Mouse (Mus musculus) forebrain, postnatal 0 days (tissue): Measurements from ENCODE around the gene Zfp458. TPM values are rescaled to one million over a fixed set of nuclear protein-coding genes. Genes with fewer than 3 reads are reported as not detected.
"Not testable (repeated sequence)": the region's sequence is repeated elsewhere in the genome, so short reads cannot be mapped to it uniquely, and the experiment has no call there.

Experiments used
- ATAC-seq: fragments of 200-750 bp; cut with Nextera tagmentation; 2 replicates; pipeline ENCODE4 v1.8.0; 2017; ENCODE audit warnings: mild to moderate bottlenecking, moderate library complexity
- DNase-seq: peaks from one replicate; pipeline ENCODE4 v3.0.0-alpha.2; 2015
- H3K27ac ChIP-seq: fragments of 300-500 bp; sonication (generic); 2 replicates; pipeline ENCODE4 v1.5.1; 2014; ENCODE audit warnings: low read depth, mild to moderate bottlenecking, antibody characterized with exemption, low read length, moderate library complexity, mixed read lengths
- H3K27me3 ChIP-seq: fragments of 300-500 bp; sonication (generic); 2 replicates; pipeline ENCODE4 v1.6.1; 2014; ENCODE audit warnings: mild to moderate bottlenecking, low read length, mixed read lengths; ENCODE audit not compliant: insufficient read depth
- H3K36me3 ChIP-seq: fragments of 300-500 bp; sonication (generic); 2 replicates; pipeline ENCODE4 v1.6.1; 2014; ENCODE audit warnings: mild to moderate bottlenecking, moderate library complexity; ENCODE audit not compliant: insufficient read depth
- H3K4me1 ChIP-seq: fragments of 300-500 bp; sonication (generic); 2 replicates; pipeline ENCODE4 v1.6.1; 2014; ENCODE audit warnings: antibody characterized with exemption; ENCODE audit not compliant: insufficient read depth
- H3K4me2 ChIP-seq: fragments of 300-500 bp; sonication (generic); 2 replicates; pipeline ENCODE4 v1.6.1; 2014; ENCODE audit warnings: low read depth, mild to moderate bottlenecking, moderate library complexity
- H3K4me3 ChIP-seq: fragments of 300-500 bp; sonication (generic); 2 replicates; pipeline ENCODE4 v1.5.1; 2014; ENCODE audit warnings: low read depth, low read length, mixed read lengths
- H3K9ac ChIP-seq: fragments of 300-500 bp; sonication (generic); 2 replicates; pipeline ENCODE4 v1.6.1; 2014; ENCODE audit warnings: mild to moderate bottlenecking
- H3K9me3 ChIP-seq: fragments of 300-500 bp; sonication (generic); 2 replicates; pipeline ENCODE4 v1.6.1; 2016; ENCODE audit warnings: low read length
- CTCF ChIP-seq: sonication (generic); IDR thresholded peaks from 2 replicates; pipeline ENCODE4 v1.5.1; 2016; ENCODE audit warnings: antibody characterized with exemption, control low read depth, low read depth
- WGBS: fragments of 180-500 bp; shearing (Covaris S2); extraction: QIAGEN DNeasy Blood & Tissue Kit; methylation state at CpG from one replicate; pipeline ENCODE4 v1.1.7; 2014; 5-methylcytosine and 5-hydroxymethylcytosine counted together
- polyA plus RNA-seq: library from polyadenylated mRNA; unstranded; fragments of >200 nt; fragmentation: Nextera tagmentation; extraction: Ambion mirVana; gene quantifications from 2 replicates; pipeline ENCODE4 v1.2.1, GENCODE M21; 2015
- total RNA-seq: library from RNA; depleted of rRNA; stranded (reverse); fragments of >200 nt; gene quantifications from 2 replicates; pipeline ENCODE4 v1.2.3, GENCODE M21; 2014; rRNA removed

Gene Zfp458
- total RNA-seq, result 15.5 and 16.6 TPM in 2 replicates
- polyA plus RNA-seq, result 2.9 and 3.1 TPM in 2 replicates

- 45% methylated on average over 7 of the region's 7 CpGs for WGBS
- Histone ChIP-seq H3K9me3 (no peaks in the 10 kb centered on the region), H3K27ac (no peak within 1 kb of the TSS), H3K4me1 (no peaks in the 10 kb centered on the region), H3K27me3 (no peaks in the 10 kb centered on the region), H3K4me3 (no peak within 1 kb of the TSS), H3K36me3 (no peaks in the 10 kb centered on the region), H3K9ac (no peak within 1 kb of the TSS), H3K4me2 (no peak within 1 kb of the TSS)
- TF ChIP-seq CTCF, result no peak
- ATAC-seq (peak; percentile 53), DNase-seq (peak; percentile 25)
These were observed at the start of gene Zfp458 for GRCm38 (mm10) chr13:67278314-67278713. Zfp458 (minus strand) TSS chr13:67278466.

- DNase-seq, result no peak
These were observed 28.5 kb upstream of the Zfp458 start for GRCm38 (mm10) chr13:67306718-67307117.

DNA sequence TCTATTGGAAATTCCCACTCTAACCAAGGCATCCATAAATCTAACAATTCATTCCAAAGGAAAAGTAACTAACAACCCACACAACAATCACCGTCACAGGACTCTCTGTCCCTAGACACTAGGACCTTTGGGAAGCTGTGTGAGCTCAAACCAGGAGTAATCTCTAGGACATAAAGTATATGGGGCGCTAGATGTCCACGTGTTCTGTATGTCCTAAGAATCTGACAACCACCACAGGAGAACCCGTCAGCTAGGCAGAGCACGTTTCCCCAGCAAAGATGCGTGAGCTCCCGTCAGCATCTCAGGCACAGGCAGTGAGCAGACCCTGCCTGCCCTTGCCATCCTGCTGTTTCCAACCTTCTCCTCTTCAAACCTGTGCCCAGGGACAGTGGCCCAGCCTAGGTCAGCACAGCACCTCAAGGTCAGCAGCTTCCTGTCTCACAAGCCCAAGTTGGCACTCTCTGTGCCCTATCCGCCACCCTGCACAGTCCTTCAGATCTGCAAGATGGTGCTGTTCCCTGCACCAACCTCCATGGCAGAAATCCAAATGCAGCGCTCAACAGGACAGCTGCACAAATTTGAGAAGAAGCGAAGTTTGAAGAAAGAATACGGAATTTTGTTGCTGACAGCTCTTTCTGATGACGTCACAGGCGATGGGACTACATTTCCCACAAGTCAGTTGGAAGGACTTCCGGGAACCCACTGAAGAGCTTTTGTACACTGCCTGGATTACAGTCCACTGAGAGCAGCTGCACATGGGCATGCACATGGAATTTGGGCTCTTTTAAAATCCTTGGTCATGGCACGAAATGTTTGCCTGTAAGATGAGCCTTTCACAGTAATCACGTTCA is 27.8 kb upstream of the Zfp458 start, which contains the start of gene Zfp457:
Gene Zfp457 (minus strand): TSS at position 664 of the 851 bp plus-strand sequence.
- peak within 1 kb of the TSS; percentile 90 for H3K4me2 ChIP-seq
- H3K4me1 ChIP-seq, result no peaks in the 10 kb centered on the region
- H3K27me3 ChIP-seq, result no peaks in the 10 kb centered on the region
- 9% methylated on average over 16 of the region's 16 CpGs for WGBS
- no peaks in the 10 kb centered on the region for H3K36me3 ChIP-seq
- peak within 1 kb of the TSS; percentile 74 for H3K27ac ChIP-seq
- peak within 1 kb of the TSS; percentile 75 for H3K4me3 ChIP-seq
- H3K9me3 ChIP-seq, result no peaks in the 10 kb centered on the region
- TF ChIP-seq CTCF, result peak; percentile 44; the same call in 1 of the 2 replicates
- ATAC-seq (peak; percentile 100), DNase-seq (peak; percentile 94)
- peak within 1 kb of the TSS; percentile 76 for H3K9ac ChIP-seq

More at GRCm38 (mm10) chr13:67306718-67307117, 28.5 kb upstream of the Zfp458 start:
- Histone ChIP-seq H3K27ac (peak overlapping the region; percentile 74), H3K4me1 (no peaks in the 10 kb centered on the region), H3K4me3 (peak overlapping the region; percentile 75), H3K4me2 (peak overlapping the region; percentile 90), H3K9ac (peak overlapping the region; percentile 76), H3K9me3 (no peaks in the 10 kb centered on the region), H3K36me3 (no peaks in the 10 kb centered on the region), H3K27me3 (no peaks in the 10 kb centered on the region)
- no peak for TF ChIP-seq CTCF
- ATAC-seq, result peak; percentile 66
- 27% methylated on average over 5 of the region's 5 CpGs for whole genome bisulfite sequencing

GRCm38 (mm10) chr13:67269383-67270065 is 8.7 kb downstream of the Zfp458 start:
- H3K36me3 ChIP-seq, DNase-seq, H3K27me3 ChIP-seq, H3K4me1 ChIP-seq, H3K9me3 ChIP-seq: not testable (repeated sequence)
- ATAC-seq, result peak; percentile 65
- Histone ChIP-seq H3K4me2 (peak overlapping the region; percentile 81), H3K27ac (peak overlapping the region; percentile 74), H3K4me3 (peak overlapping the region; percentile 70), H3K9ac (peak overlapping the region; percentile 59)
- WGBS, result 47% methylated on average over 9 of the region's 9 CpGs

DNA sequence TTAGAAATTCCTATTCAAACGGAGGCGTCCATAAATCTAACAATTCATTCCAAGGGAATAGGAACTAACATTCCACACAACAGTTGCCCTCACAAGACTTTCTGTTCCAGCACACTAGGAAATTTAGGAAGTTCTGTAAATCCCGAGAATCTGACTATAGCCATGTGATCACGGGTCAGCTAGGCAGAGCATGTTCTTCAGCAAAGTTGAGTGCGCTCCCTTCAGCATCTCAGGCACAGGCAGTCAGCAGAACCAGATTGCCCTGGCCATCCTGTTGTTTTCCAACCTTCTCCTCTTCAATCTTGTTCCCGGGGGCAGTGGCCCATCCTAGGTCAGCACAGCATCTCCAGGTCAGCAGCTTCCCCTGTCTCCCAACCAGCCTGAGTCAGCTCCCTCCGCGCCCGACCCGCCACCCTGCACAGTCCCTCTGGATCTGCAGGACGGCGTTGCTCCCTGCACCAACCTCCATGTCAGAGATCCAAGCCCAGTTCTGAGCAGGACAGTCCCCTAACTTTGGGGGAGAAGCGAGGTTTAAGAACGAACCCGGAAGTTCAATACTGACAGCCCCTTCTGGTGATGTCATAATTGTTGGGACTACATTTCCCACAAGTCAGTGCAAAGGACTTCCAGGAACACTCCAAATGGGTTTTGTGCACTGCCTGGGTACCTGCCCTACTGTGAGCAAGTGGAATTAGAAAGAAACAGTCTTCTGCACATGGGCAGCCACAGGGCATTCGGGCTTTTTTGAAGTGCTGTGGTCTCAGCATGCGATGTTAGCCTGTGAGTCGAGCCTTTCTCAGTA is 9.5 kb downstream of the Zfp458 start:
- H3K27ac ChIP-seq, result peak overlapping the region; percentile 74
- peaks cover 5% of the 10 kb centered on the region; the same call in 1 of the 2 replicates for H3K4me1 ChIP-seq
- WGBS, result 7% methylated on average over 18 of the region's 18 CpGs

GRCm38 (mm10) chr13:67214015-67214607 is 64.2 kb downstream of the Zfp458 start:
- ATAC-seq (no peak), DNase-seq (no peak)
- no peak overlapping the region for H3K27ac ChIP-seq
- TF ChIP-seq CTCF, result 0 out of 2 replicates have a peak, but pooled peaks have one; percentile 2
- H3K4me3 ChIP-seq, result no peak overlapping the region
- no peaks in the 10 kb centered on the region for H3K4me1 ChIP-seq
- no peaks in the 10 kb centered on the region for H3K27me3 ChIP-seq
- 61% methylated on average over 4 of the region's 4 CpGs for WGBS
- no peaks in the 10 kb centered on the region for H3K36me3 ChIP-seq
- H3K9ac ChIP-seq, result no peak overlapping the region
- H3K4me2 ChIP-seq, result no peak overlapping the region
- H3K9me3 ChIP-seq, result no peaks in the 10 kb centered on the region

More for the DNA sequence above, 9.5 kb downstream of the Zfp458 start:
- H3K27me3 ChIP-seq, result no peaks in the 10 kb centered on the region
- H3K36me3 ChIP-seq, result no peaks in the 10 kb centered on the region
- peak overlapping the region; percentile 81 for H3K4me2 ChIP-seq
- peak overlapping the region; percentile 70 for H3K4me3 ChIP-seq
- peak; percentile 99 for ATAC-seq
- no peak for TF ChIP-seq CTCF
- peak overlapping the region; percentile 59 for H3K9ac ChIP-seq
- no peaks in the 10 kb centered on the region for H3K9me3 ChIP-seq
- DNase-seq, result peak; percentile 86

Other genes with a start within 250 kb of the Zfp458 start
- gene Zfp712, start 217.3 kb downstream of the Zfp458 start, total RNA-seq, result 10.1 and 10.2 TPM in 2 replicates
- gene Zfp712, start 217.3 kb downstream of the Zfp458 start, polyA plus RNA-seq, result 1.8 and 3.2 TPM in 2 replicates
- 12.2 and 12.8 TPM in 2 replicates for gene Zfp708, start 180.5 kb downstream of the Zfp458 start, total RNA-seq
- 5.8 and 6.6 TPM in 2 replicates for gene Zfp708, start 180.5 kb downstream of the Zfp458 start, polyA plus RNA-seq
- gene Gm28557, start 169.9 kb downstream of the Zfp458 start, total RNA-seq, result 1.4 and 2.9 TPM in 2 replicates
- 0.92 and 1.4 TPM in 2 replicates for gene Gm28557, start 169.9 kb downstream of the Zfp458 start, polyA plus RNA-seq
- not detected in 2 replicates for gene Rslcan18, start 162.2 kb downstream of the Zfp458 start, total RNA-seq
- gene Rslcan18, start 162.2 kb downstream of the Zfp458 start, polyA plus RNA-seq, result 0.08 TPM in 1 of 2 replicates, not detected in the other
- gene Zfp759, start 156.8 kb downstream of the Zfp458 start, total RNA-seq, result 7.8 and 8.9 TPM in 2 replicates
- 1.5 and 2.6 TPM in 2 replicates for gene Zfp759, start 156.8 kb downstream of the Zfp458 start, polyA plus RNA-seq
- gene Rsl1, start 105.3 kb downstream of the Zfp458 start, total RNA-seq, result 2.9 and 7.8 TPM in 2 replicates
- gene Rsl1, start 105.3 kb downstream of the Zfp458 start, polyA plus RNA-seq, result 2.9 and 3.3 TPM in 2 replicates
- 2.5 and 3.2 TPM in 2 replicates for gene Zfp455, start 84.0 kb downstream of the Zfp458 start, total RNA-seq
- 0.67 and 1.2 TPM in 2 replicates for gene Zfp455, start 84.0 kb downstream of the Zfp458 start, polyA plus RNA-seq
- 0.81 and 1.5 TPM in 2 replicates for gene Zfp457, start 28.0 kb upstream of the Zfp458 start, total RNA-seq
- gene Zfp457, start 28.0 kb upstream of the Zfp458 start, polyA plus RNA-seq, result 0.31 and 0.41 TPM in 2 replicates
- gene Zfp595, start 54.1 kb upstream of the Zfp458 start, total RNA-seq, result 3.0 and 3.2 TPM in 2 replicates
- 0.50 and 0.54 TPM in 2 replicates for gene Zfp595, start 54.1 kb upstream of the Zfp458 start, polyA plus RNA-seq
- not detected in 2 replicates for gene Gm28044, start 82.1 kb upstream of the Zfp458 start, total RNA-seq
- not detected in 2 replicates for gene Gm28044, start 82.1 kb upstream of the Zfp458 start, polyA plus RNA-seq
- 1.2 and 2.0 TPM in 2 replicates for gene Zfp953, start 82.1 kb upstream of the Zfp458 start, total RNA-seq
- gene Zfp953, start 82.1 kb upstream of the Zfp458 start, polyA plus RNA-seq, result 0.19 and 0.39 TPM in 2 replicates
- not detected in 2 replicates for gene Gm28041, start 97.3 kb upstream of the Zfp458 start, total RNA-seq
- not detected in 2 replicates for gene Gm28041, start 97.3 kb upstream of the Zfp458 start, polyA plus RNA-seq
- gene Zfp456, start 97.3 kb upstream of the Zfp458 start, total RNA-seq, result 0.57 and 1.1 TPM in 2 replicates
- 0.18 and 0.23 TPM in 2 replicates for gene Zfp456, start 97.3 kb upstream of the Zfp458 start, polyA plus RNA-seq
- 2.4 and 12.1 TPM in 2 replicates for gene Zfp429, start 121.4 kb upstream of the Zfp458 start, total RNA-seq
- gene Zfp429, start 121.4 kb upstream of the Zfp458 start, polyA plus RNA-seq, result 1.1 and 1.6 TPM in 2 replicates
- 1.9 and 2.1 TPM in 2 replicates for gene Zfp459, start 143.0 kb upstream of the Zfp458 start, total RNA-seq
- gene Zfp459, start 143.0 kb upstream of the Zfp458 start, polyA plus RNA-seq, result 0.53 and 0.71 TPM in 2 replicates
- 10.0 and 12.8 TPM in 2 replicates for gene Zfp874a, start 173.2 kb upstream of the Zfp458 start, total RNA-seq
- 3.6 and 4.7 TPM in 2 replicates for gene Zfp874a, start 173.2 kb upstream of the Zfp458 start, polyA plus RNA-seq
- gene Zfp874b, start 205.8 kb upstream of the Zfp458 start, total RNA-seq, result 9.3 and 17.5 TPM in 2 replicates
- 2.3 TPM in 2 replicates for gene Zfp874b, start 205.8 kb upstream of the Zfp458 start, polyA plus RNA-seq
- gene Zfp58, start 222.1 kb upstream of the Zfp458 start, total RNA-seq, result 4.9 and 9.2 TPM in 2 replicates
- 3.6 and 4.9 TPM in 2 replicates for gene Zfp58, start 222.1 kb upstream of the Zfp458 start, polyA plus RNA-seq
- gene Gm26965, start 247.7 kb upstream of the Zfp458 start, total RNA-seq, result 0.43 TPM in 1 of 2 replicates, not detected in the other
- gene Gm26965, start 247.7 kb upstream of the Zfp458 start, polyA plus RNA-seq, result 0.19 TPM in 1 of 2 replicates, not detected in the other
- 26.8 and 29.2 TPM in 2 replicates for gene Zfp87, start 247.7 kb upstream of the Zfp458 start, total RNA-seq
- 33.9 and 40.1 TPM in 2 replicates for gene Zfp87, start 247.7 kb upstream of the Zfp458 start, polyA plus RNA-seq